Mouse (Mus musculus) kidney, embryonic 14.5 days (tissue): ENCODE measurements around the gene Car12. TPM values are rescaled to one million over a fixed set of nuclear protein-coding genes. Genes with fewer than 3 reads are reported as not detected.
A peak's percentile ranks its signal among the peaks of the same experiment; 100 is the strongest.

ENCODE experiments used
- ATAC-seq: fragments of 200-750 bp; cut with Nextera tagmentation; 2 replicates; pipeline ENCODE4 v1.8.0; 2017; ENCODE audit warnings: moderate number of reproducible peaks, mild to moderate bottlenecking, moderate TSS enrichment, moderate library complexity; ENCODE audit not compliant: low FRiP score, low TSS enrichment
- H3K27ac ChIP-seq: fragments of 300-500 bp; sonication (generic); 2 replicates; pipeline ENCODE4 v1.5.1; 2014; ENCODE audit warnings: low read depth, mild to moderate bottlenecking, low read length, moderate library complexity, mixed read lengths
- H3K27me3 ChIP-seq: fragments of 300-500 bp; sonication (generic); 2 replicates; pipeline ENCODE4 v1.6.1; 2014; ENCODE audit warnings: mild to moderate bottlenecking, low read length; ENCODE audit not compliant: control insufficient read depth, insufficient read depth
- H3K36me3 ChIP-seq: fragments of 300-500 bp; sonication (generic); 2 replicates; pipeline ENCODE4 v1.6.1; 2014; ENCODE audit warnings: low read length, mixed read lengths; ENCODE audit not compliant: control insufficient read depth, insufficient read depth
- H3K4me1 ChIP-seq: fragments of 300-500 bp; sonication (generic); 2 replicates; pipeline ENCODE4 v1.6.1; 2014; ENCODE audit warnings: low read length, mixed read lengths; ENCODE audit not compliant: control insufficient read depth, insufficient read depth
- H3K4me2 ChIP-seq: fragments of 300-500 bp; sonication (generic); replicated peaks from 2 replicates; pipeline ENCODE4 v1.6.1; 2014; ENCODE audit warnings: low read depth, mild to moderate bottlenecking, low read length
- H3K4me3 ChIP-seq: fragments of 300-500 bp; sonication (generic); 2 replicates; pipeline ENCODE4 v1.5.1; 2014; ENCODE audit warnings: mild to moderate bottlenecking, low read length
- H3K9ac ChIP-seq: fragments of 300-500 bp; sonication (generic); 2 replicates; pipeline ENCODE4 v1.6.1; 2014; ENCODE audit warnings: low read depth, mild to moderate bottlenecking, low read length, moderate library complexity
- H3K9me3 ChIP-seq: fragments of 300-500 bp; sonication (generic); 2 replicates; pipeline ENCODE4 v1.6.1; 2016; ENCODE audit warnings: low read length; ENCODE audit not compliant: control insufficient read depth
- WGBS: fragments of 180-500 bp; shearing (Covaris S2); extraction: QIAGEN DNeasy Blood & Tissue Kit; methylation state at CpG from one replicate; pipeline ENCODE4 v1.1.7; 2014; 5-methylcytosine and 5-hydroxymethylcytosine counted together
- polyA plus RNA-seq: library from polyadenylated mRNA; unstranded; fragments of >200 nt; fragmentation: Nextera tagmentation; extraction: Ambion mirVana; gene quantifications from 2 replicates; pipeline ENCODE4 v1.2.1, GENCODE M21; 2014

Gene Car12
- polyA plus RNA-seq, 1 experiment from 2014 or later = 4.2 TPM

GRCm38 (mm10) chr9:66722187-66722868 is 8.8 kb downstream of the Car12 start:
- Histone ChIP-seq H3K4me1 (0 out of 2 replicates have a peak, but pooled peaks cover 7% of the 10 kb centered on the region), H3K4me3 (no peak overlapping the region), H3K9me3 (no peaks in the 10 kb centered on the region), H3K36me3 (no peaks in the 10 kb centered on the region), H3K27ac (no peak overlapping the region), H3K27me3 (no peaks in the 10 kb centered on the region), H3K9ac (no peak overlapping the region), H3K4me2 (no peak overlapping the region)
- 73% methylated on average over 5 of the region's 5 CpGs for WGBS
- ATAC-seq = no peak

- Histone ChIP-seq H3K4me2 (no peak overlapping the region), H3K36me3 (no peaks in the 10 kb centered on the region), H3K27ac (no peak overlapping the region), H3K9ac (no peak overlapping the region), H3K27me3 (no peaks in the 10 kb centered on the region), H3K4me3 (no peak overlapping the region), H3K9me3 (no peaks in the 10 kb centered on the region), H3K4me1 (0 out of 2 replicates have a peak, but pooled peaks cover 7% of the 10 kb centered on the region)
- no peak for ATAC-seq
- 37% methylated on average over 5 of the region's 5 CpGs for WGBS
Observed at GRCm38 (mm10) chr9:66722869-66723272, 9.4 kb downstream of the Car12 start.

- H3K4me3 ChIP-seq = no peak overlapping the region
- H3K27ac ChIP-seq = no peak overlapping the region
- H3K27me3 ChIP-seq = no peaks in the 10 kb centered on the region
- no peaks in the 10 kb centered on the region for H3K36me3 ChIP-seq
- 0 out of 2 replicates have a peak, but pooled peaks cover 7% of the 10 kb centered on the region for H3K4me1 ChIP-seq
- H3K4me2 ChIP-seq = no peak overlapping the region
- H3K9ac ChIP-seq = no peak overlapping the region
- no peak for ATAC-seq
- no peaks in the 10 kb centered on the region for H3K9me3 ChIP-seq
- 59% methylated on average over 3 of the region's 3 CpGs for WGBS
Observed at GRCm38 (mm10) chr9:66725591-66725990, 12.1 kb downstream of the Car12 start.

- no peaks in the 10 kb centered on the region for H3K27me3 ChIP-seq
- H3K4me2 ChIP-seq = no peak overlapping the region
- 65% methylated on average over 7 of the region's 7 CpGs for WGBS
- no peaks in the 10 kb centered on the region for H3K36me3 ChIP-seq
- H3K4me3 ChIP-seq = no peak overlapping the region
- H3K27ac ChIP-seq = no peak overlapping the region
- H3K9ac ChIP-seq = no peak overlapping the region
- peaks cover 7% of the 10 kb centered on the region; the same call in 1 of the 2 replicates for H3K4me1 ChIP-seq
- ATAC-seq = 0 out of 2 replicates have a peak, but pooled peaks have one; percentile 5
- H3K9me3 ChIP-seq = no peaks in the 10 kb centered on the region
Observed at GRCm38 (mm10) chr9:66727333-66727732, 13.8 kb downstream of the Car12 start.

- Histone ChIP-seq H3K4me1 (peaks cover 20% of the 10 kb centered on the region), H3K9me3 (no peaks in the 10 kb centered on the region), H3K4me2 (no peak overlapping the region), H3K27me3 (no peaks in the 10 kb centered on the region), H3K36me3 (no peaks in the 10 kb centered on the region), H3K4me3 (no peak overlapping the region), H3K27ac (no peak overlapping the region), H3K9ac (no peak overlapping the region)
- WGBS = 50% methylated on average over 3 of the region's 3 CpGs
- no peak for ATAC-seq
Observed at GRCm38 (mm10) chr9:66730556-66730955, 17.1 kb downstream of the Car12 start.

GRCm38 (mm10) chr9:66731284-66731683 is 17.8 kb downstream of the Car12 start:
- Histone ChIP-seq H3K27me3 (no peaks in the 10 kb centered on the region), H3K4me3 (no peak overlapping the region), H3K4me1 (peaks cover 20% of the 10 kb centered on the region), H3K4me2 (no peak overlapping the region), H3K36me3 (no peaks in the 10 kb centered on the region), H3K27ac (no peak overlapping the region), H3K9me3 (no peaks in the 10 kb centered on the region), H3K9ac (no peak overlapping the region)
- no peak for ATAC-seq
- 79% methylated on average over 7 of the region's 7 CpGs for WGBS

- Histone ChIP-seq H3K4me3 (no peak overlapping the region), H3K4me1 (peaks cover 12% of the 10 kb centered on the region), H3K9ac (no peak overlapping the region), H3K4me2 (no peak overlapping the region), H3K9me3 (no peaks in the 10 kb centered on the region), H3K36me3 (no peaks in the 10 kb centered on the region), H3K27ac (peak overlapping the region; percentile 8; the same call in 1 of the 2 replicates), H3K27me3 (no peaks in the 10 kb centered on the region)
- ATAC-seq = peak; percentile 81
- 22% methylated on average over 15 of the region's 15 CpGs for WGBS
Observed at GRCm38 (mm10) chr9:66732791-66733691, 19.6 kb downstream of the Car12 start.

GRCm38 (mm10) chr9:66734568-66734967 is 21.1 kb downstream of the Car12 start:
- ATAC-seq = no peak
- Histone ChIP-seq H3K9ac (no peak overlapping the region), H3K4me3 (no peak overlapping the region), H3K4me1 (peaks cover 12% of the 10 kb centered on the region), H3K36me3 (no peaks in the 10 kb centered on the region), H3K27ac (no peak overlapping the region), H3K4me2 (no peak overlapping the region), H3K27me3 (no peaks in the 10 kb centered on the region), H3K9me3 (no peaks in the 10 kb centered on the region)
- WGBS = 76% methylated on average over 6 of the region's 6 CpGs

- Histone ChIP-seq H3K9ac (no peak overlapping the region), H3K4me1 (peaks cover 12% of the 10 kb centered on the region), H3K27me3 (no peaks in the 10 kb centered on the region), H3K4me3 (no peak overlapping the region), H3K36me3 (no peaks in the 10 kb centered on the region), H3K9me3 (no peaks in the 10 kb centered on the region), H3K27ac (no peak overlapping the region), H3K4me2 (no peak overlapping the region)
- ATAC-seq = no peak
- 89% methylated on average over 2 of the region's 2 CpGs for WGBS
Observed at GRCm38 (mm10) chr9:66735122-66735521, 21.6 kb downstream of the Car12 start.
